Mouse (Mus musculus) liver, embryonic 14.5 days (tissue): ENCODE results near the gene S100a16.

Source experiments
- CTCF ChIP-seq: IDR thresholded peaks from 2 replicates; pipeline ENCODE4 v1.5.1; 2016; ENCODE audit warnings: antibody characterized with exemption, low read depth, control low read depth
- EP300 ChIP-seq: IDR thresholded peaks from 2 replicates; pipeline ENCODE4 v1.6.1; 2016; ENCODE audit warnings: antibody characterized with exemption, low read depth

DNA sequence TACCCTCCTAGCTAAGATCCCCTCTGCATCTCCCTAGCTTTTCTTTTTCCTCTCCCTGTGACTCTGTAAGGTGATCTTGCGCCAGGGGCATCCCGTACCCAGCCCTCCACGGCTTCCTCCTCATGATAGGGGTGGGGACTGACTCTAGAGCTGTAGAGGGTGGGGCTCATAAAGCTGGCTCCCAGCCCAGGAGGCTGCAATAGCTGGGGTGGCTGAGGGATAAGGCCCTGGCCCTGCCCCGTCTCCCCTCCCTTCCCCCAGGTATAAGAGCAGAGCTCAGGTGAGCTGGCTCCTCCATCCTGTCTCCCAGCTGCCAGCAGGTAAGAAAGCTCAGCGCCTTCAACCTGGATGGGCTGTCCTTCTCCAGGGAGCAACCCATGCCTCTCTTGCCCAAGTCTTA lies 10.5 kb upstream of the S100a16 start, which contains the start of gene S100a14:
- no peak for TF ChIP-seq EP300
- no peak for TF ChIP-seq CTCF
